8 mouse cellular contexts compared by ENCODE assay signal in genomic region chr9:106655884-106656720, GRCm38 (mm10). TPM values are rescaled to one million over a fixed set of nuclear protein-coding genes. Genes with fewer than 3 reads are reported as not detected.
A peak's percentile ranks its signal among the peaks of the same experiment; 100 is the strongest.
DNase-seq lines count a peak whose midpoint lies in the region; ATAC-seq and TF ChIP-seq lines count a peak whose summit lies in the region.

Gene Grm2 (minus strand): TSS chr9:106656082.

- no peaks in the 10 kb centered on the region for H3K9me3 ChIP-seq in intestine, embryonic 16.5 days (ENCODE audit: control insufficient read depth, low read length)
- no peaks in the 10 kb centered on the region for H3K9me3 ChIP-seq in limb, embryonic 14.5 days (ENCODE audit: control insufficient read depth, low read length)
- H3K9me3 ChIP-seq in midbrain, embryonic 14.5 days (ENCODE audit: control insufficient read depth, low read length), result no peaks in the 10 kb centered on the region

- WGBS in intestine, embryonic 16.5 days, result 1% methylated on average over 38 of the region's 44 CpGs
- under 1% methylated on average over 27 of the region's 44 CpGs for whole genome bisulfite sequencing in limb, embryonic 14.5 days
- WGBS in midbrain, embryonic 14.5 days, result under 1% methylated on average over 44 of the region's 44 CpGs

- DNase-seq in cerebellum, postnatal 10 days, result peak; percentile 56 to 65
- DNase-seq in cerebellum, adult 18-20 months, result no peak
- peak; percentile 35 for DNase-seq in c-Kit-positive CD71-positive TER-119-negative erythroid progenitor cells, embryonic 14.5 days (ENCODE audit: low read depth)
- DNase-seq in gastrocnemius, postnatal 36 days, result peak; percentile 31 to 40
- peak; percentile 70 for DNase-seq in limb, embryonic 14.5 days (ENCODE audit: low spot score)
- peak; percentile 72 for DNase-seq in midbrain, embryonic 14.5 days
- DNase-seq in urinary bladder, adult 2 months (ENCODE audit: low spot score), result peak; percentile 48

- peak within 1 kb of the TSS; percentile 40 for H3K4me3 ChIP-seq in intestine, embryonic 16.5 days (ENCODE audit: low read length)
- H3K4me3 ChIP-seq in limb, embryonic 14.5 days (replicated peaks; ENCODE audit: low read length), result peak within 1 kb of the TSS; percentile 30
- peak within 1 kb of the TSS; percentile 48 for H3K4me3 ChIP-seq in midbrain, embryonic 14.5 days (replicated peaks; ENCODE audit: low read depth, low read length)

- H3K4me2 ChIP-seq in intestine, embryonic 16.5 days (ENCODE audit: low read depth, low read length), result peak within 1 kb of the TSS; percentile 65
- peak within 1 kb of the TSS; percentile 57 for H3K4me2 ChIP-seq in limb, embryonic 14.5 days (replicated peaks; ENCODE audit: low read depth, low read length, severe bottlenecking)
- peak within 1 kb of the TSS; percentile 78 for H3K4me2 ChIP-seq in midbrain, embryonic 14.5 days (ENCODE audit: low read length)

- peaks cover 7% of the 10 kb centered on the region; the same call in 1 of the 2 replicates for H3K4me1 ChIP-seq in intestine, embryonic 16.5 days (ENCODE audit: control insufficient read depth, insufficient read depth, low read length)
- H3K4me1 ChIP-seq in limb, embryonic 14.5 days (ENCODE audit: control insufficient read depth, insufficient read depth, low read length), result peaks cover 7% of the 10 kb centered on the region; the same call in 1 of the 2 replicates
- peaks cover 9% of the 10 kb centered on the region; the same call in 1 of the 2 replicates for H3K4me1 ChIP-seq in midbrain, embryonic 14.5 days (ENCODE audit: control insufficient read depth, insufficient read depth, low read length)

- intact Hi-C loops in gastrocnemius, postnatal 36 days (cut with DNase I), result no loop called here

- TF ChIP-seq POLR2A in limb, embryonic 14.5 days (IDR thresholded peaks at IDR 0.05; ENCODE audit: borderline replicate concordance, extremely low read depth, insufficient read depth, insufficient read length), result no peak

- H3K27me3 ChIP-seq in intestine, embryonic 16.5 days (replicated peaks; ENCODE audit: control insufficient read depth, insufficient read depth, low read length), result peaks cover 23% of the 10 kb centered on the region
- H3K27me3 ChIP-seq in limb, embryonic 14.5 days (ENCODE audit: control insufficient read depth, insufficient read depth, low read length), result peaks cover 16% of the 10 kb centered on the region
- 0 out of 2 replicates have a peak, but pooled peaks cover 5% of the 10 kb centered on the region for H3K27me3 ChIP-seq in midbrain, embryonic 14.5 days (ENCODE audit: control insufficient read depth, insufficient read depth, low read length)

- H3K9ac ChIP-seq in intestine, embryonic 16.5 days (ENCODE audit: low read depth, low read length), result no peak within 1 kb of the TSS
- no peak within 1 kb of the TSS for H3K9ac ChIP-seq in limb, embryonic 14.5 days (ENCODE audit: low read depth, low read length, severe bottlenecking)
- H3K9ac ChIP-seq in midbrain, embryonic 14.5 days (replicated peaks; ENCODE audit: low read length), result peak within 1 kb of the TSS; percentile 67

- ATAC-seq in intestine, embryonic 16.5 days, result peak; percentile 81
- peak; percentile 68 for ATAC-seq in limb, embryonic 14.5 days (ENCODE audit: low FRiP score, low read depth)
- peak; percentile 31; the same call in 1 of the 2 replicates for ATAC-seq in midbrain, embryonic 14.5 days (ENCODE audit: low FRiP score, low TSS enrichment)

- H3K36me3 ChIP-seq in intestine, embryonic 16.5 days (ENCODE audit: control insufficient read depth, insufficient read depth, low read length), result peaks cover 9% of the 10 kb centered on the region; the same call in 1 of the 2 replicates
- H3K36me3 ChIP-seq in limb, embryonic 14.5 days (ENCODE audit: control insufficient read depth, insufficient read depth, low read length), result peaks cover 27% of the 10 kb centered on the region
- peaks cover 13% of the 10 kb centered on the region for H3K36me3 ChIP-seq in midbrain, embryonic 14.5 days (ENCODE audit: control insufficient read depth, insufficient read depth, low read length)

- no peak within 1 kb of the TSS for H3K27ac ChIP-seq in intestine, embryonic 16.5 days (ENCODE audit: low read length)
- H3K27ac ChIP-seq in limb, embryonic 14.5 days (replicated peaks; ENCODE audit: low read depth, low read length), result no peak within 1 kb of the TSS
- H3K27ac ChIP-seq in midbrain, embryonic 14.5 days (replicated peaks; ENCODE audit: low read depth, low read length), result peak within 1 kb of the TSS; percentile 26; the same call in 1 of the 2 replicates

RNA-seq across cellular contexts. Expression of gene Grm2, which starts in this region (rescaled TPM):
- total RNA-seq in gastrocnemius, postnatal 36 days (2021), result not detected
- polyA plus RNA-seq in intestine, embryonic 16.5 days (2015; fragmentation: Nextera tagmentation; extraction: Ambion mirVana), result not detected in 2 replicates
- polyA plus RNA-seq in limb, embryonic 14.5 days (2012; rRNA removed), result 0.06 and 0.08 TPM in 2 replicates
- polyA plus RNA-seq in limb, embryonic 14.5 days (2014; fragmentation: Nextera tagmentation; extraction: Ambion mirVana), result not detected in 2 replicates
- polyA plus RNA-seq in midbrain, embryonic 14.5 days (2014; fragmentation: Nextera tagmentation; extraction: Ambion mirVana), result 11.7 and 13.9 TPM in 2 replicates
- polyA plus RNA-seq in urinary bladder, adult 2 months (2012; rRNA removed), result not detected in 2 replicates

Comparison
In these comparisons a context has a peak if more than half of its experiments do, and no peak if none do; other contexts are left out.
1. RNA of gene Grm2 (polyA plus RNA-seq): 11.7 to 13.9 TPM in midbrain, embryonic 14.5 days; 0.06 to 0.08 TPM in limb, embryonic 14.5 days, not detected in urinary bladder, adult 2 months and not detected in intestine, embryonic 16.5 days; every median in the first group is over 10 times any median in the second.
2. DNase-seq: peak in cerebellum, postnatal 10 days (2 of 2), c-Kit-positive CD71-positive TER-119-negative erythroid progenitor cells, embryonic 14.5 days (single experiment) and midbrain, embryonic 14.5 days (single experiment); none in cerebellum, adult 18-20 months (0 of 2).
3. Peak in DNase-seq in gastrocnemius, postnatal 36 days; RNA of the gene not detected or under 1 TPM.
4. Peak in ATAC-seq, H3K4me3 ChIP-seq and H3K4me2 ChIP-seq in intestine, embryonic 16.5 days; RNA of the gene not detected or under 1 TPM.
5. Peak in DNase-seq, ATAC-seq, H3K4me3 ChIP-seq and H3K4me2 ChIP-seq in limb, embryonic 14.5 days; RNA of the gene not detected or under 1 TPM.
6. Peak in DNase-seq in urinary bladder, adult 2 months; RNA of the gene not detected or under 1 TPM.
7. ATAC-seq: peak in every context shown above with its lines; median percentile 81 in intestine, embryonic 16.5 days; 68 in limb, embryonic 14.5 days; 31 in midbrain, embryonic 14.5 days.
8. Peak in every context shown above with its lines, with median percentiles within 50 percentile points of each other: H3K4me2 ChIP-seq and H3K4me3 ChIP-seq.